ENCODE assay signal across 15 mouse cellular contexts in the genomic region with DNA sequence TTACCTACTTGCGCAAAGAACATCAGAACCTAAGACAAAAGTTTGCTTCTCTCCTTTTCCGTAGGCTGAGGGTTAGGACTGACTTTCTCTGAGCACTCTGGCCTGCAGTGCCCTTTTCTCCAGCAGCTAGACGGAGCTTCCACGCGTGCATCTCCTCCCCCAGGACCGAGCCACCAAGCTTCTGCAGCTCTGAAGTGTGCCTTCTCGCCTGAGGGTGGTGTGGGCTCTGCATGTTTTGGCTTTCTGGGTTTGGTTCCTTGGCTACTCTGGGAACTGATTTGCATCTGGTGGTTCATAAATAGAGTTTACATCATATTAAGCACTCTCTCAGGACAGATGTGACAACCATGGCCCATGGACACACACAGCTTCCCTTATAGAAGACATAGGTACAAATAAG.
A peak's percentile ranks its signal among the peaks of the same experiment; 100 is the strongest.
DNase-seq lines count a peak whose midpoint lies in the region; ATAC-seq and TF ChIP-seq lines count a peak whose summit lies in the region.
"Had no signal": no experiment of that assay in that cellular context is flagged by ENCODE, and none has a peak within 500 bp of the region (broad histone marks: within the 10 kb centered on the region; RNA-seq: fewer than 3 reads in every experiment).

No protein-coding gene starts in this region.

- H3ac ChIP-seq in myocyte (ENCODE audit: control insufficient read depth, insufficient read length), result no peak overlapping the region

- H3K36me3 ChIP-seq in heart, embryonic 15.5 days, result no peaks in the 10 kb centered on the region
- peaks cover 4% of the 10 kb centered on the region; the same call in 1 of the 2 replicates for H3K36me3 ChIP-seq in intestine, embryonic 14.5 days (ENCODE audit: control insufficient read depth, insufficient read depth, low read length)
- H3K36me3 ChIP-seq in myocyte (ENCODE audit: control insufficient read depth, insufficient read depth), result no peaks in the 10 kb centered on the region
- H3K36me3 ChIP-seq: limb, embryonic 13.5 days had no signal

- TF ChIP-seq CTCF in lung, adult 2 months (IDR thresholded peaks at IDR 0.05; ENCODE audit: insufficient read depth, low read length), result no peak

- H3K27me3 ChIP-seq in heart, embryonic 15.5 days, result no peaks in the 10 kb centered on the region
- H3K27me3 ChIP-seq in intestine, embryonic 14.5 days (replicated peaks; ENCODE audit: control insufficient read depth, insufficient read depth, low read length), result no peaks in the 10 kb centered on the region
- H3K27me3 ChIP-seq in myocyte (ENCODE audit: control insufficient read depth, insufficient read depth, insufficient read length), result no peaks in the 10 kb centered on the region
- H3K27me3 ChIP-seq: limb, embryonic 13.5 days had no signal

- 58% methylated on average over 7 of the region's 7 CpGs for WGBS in heart, embryonic 15.5 days
- WGBS in lung, adult 2 months, result 59% methylated on average over 7 of the region's 7 CpGs
- 80% methylated on average over 7 of the region's 7 CpGs for WGBS in intestine, embryonic 14.5 days

- DNase-seq in heart, postnatal 10 days, result no peak
- DNase-seq in lung, adult 2 months, result no peak
- no peak for DNase-seq in lung, postnatal 36 days
- DNase-seq in intestine, embryonic 14.5 days (ENCODE audit: low spot score), result no peak
- DNase-seq in adrenal gland, postnatal 4 days (ENCODE audit: low spot score in 2 of 2), result no peak
- DNase-seq: cerebellum, adult 8-10 months; liver, postnatal 0 days; right cerebral cortex, postnatal 4 days; thymus, postnatal 36 days had no signal

- peaks cover 99% of the 10 kb centered on the region for H3K4me1 ChIP-seq in heart, embryonic 15.5 days (replicated peaks)
- peaks cover 69% of the 10 kb centered on the region for H3K4me1 ChIP-seq in lung, adult 2 months (ENCODE audit: control insufficient read depth, insufficient read depth, low read length)
- peaks cover 99% of the 10 kb centered on the region for H3K4me1 ChIP-seq in intestine, embryonic 14.5 days (replicated peaks; ENCODE audit: control insufficient read depth, insufficient read depth, low read length)

- peak overlapping the region; percentile 81 for H3K27ac ChIP-seq in heart, embryonic 15.5 days
- H3K27ac ChIP-seq in intestine, embryonic 14.5 days (ENCODE audit: low read depth), result no peak overlapping the region

- no peak for ATAC-seq in heart, embryonic 15.5 days (replicated peaks; ENCODE audit: insufficient number of reproducible peaks, insufficient read depth, low FRiP score, low read depth)
- ATAC-seq in intestine, embryonic 14.5 days (replicated peaks; ENCODE audit: low FRiP score, low TSS enrichment, low read depth), result no peak
- ATAC-seq: activated CD4-positive, CD25-positive, alpha-beta regulatory T cell, adult 4 months; hindbrain, embryonic 16.5 days; liver, postnatal 0 days had no signal

- H3K4me3 ChIP-seq in heart, embryonic 15.5 days, result peak overlapping the region; percentile 31
- peak overlapping the region; percentile 37 for H3K4me3 ChIP-seq in lung, adult 2 months (replicated peaks; ENCODE audit: extremely low read depth, low read depth, low read length)
- H3K4me3 ChIP-seq in intestine, embryonic 14.5 days (ENCODE audit: low read depth, low read length), result no peak overlapping the region
- H3K4me3 ChIP-seq in myocyte, result peak overlapping the region; percentile 21
- H3K4me3 ChIP-seq: limb, embryonic 13.5 days had no signal

- H3K79me2 ChIP-seq in myocyte (ENCODE audit: control insufficient read depth, insufficient read depth), result peaks cover 75% of the 10 kb centered on the region

- intact Hi-C loops in heart, postnatal 10 days (cut with DNase I), result no loop called here

- H3K9ac ChIP-seq in heart, embryonic 15.5 days, result 0 out of 2 replicates have a peak overlapping the region, but pooled peaks have one; percentile 35
- H3K9ac ChIP-seq in intestine, embryonic 14.5 days (ENCODE audit: low read length), result no peak overlapping the region
- H3K9ac ChIP-seq: limb, embryonic 13.5 days had no signal

- H3K4me2 ChIP-seq in heart, embryonic 15.5 days, result peak overlapping the region; percentile 57
- H3K4me2 ChIP-seq in intestine, embryonic 14.5 days (ENCODE audit: low read length), result peak overlapping the region; percentile 42
- peak overlapping the region; percentile 93 for H3K4me2 ChIP-seq in myocyte (ENCODE audit: low read depth)
- H3K4me2 ChIP-seq: limb, embryonic 13.5 days; midbrain, embryonic 11.5 days had no signal

- no peak for TF ChIP-seq POLR2A in lung, adult 2 months (IDR thresholded peaks at IDR 0.05; ENCODE audit: borderline replicate concordance, extremely low read depth, low read depth, low read length)
- TF ChIP-seq POLR2A in myocyte (IDR thresholded peaks at IDR 0.05; ENCODE audit: insufficient read length, low read depth), result no peak

- no peaks in the 10 kb centered on the region for H3K9me3 ChIP-seq in heart, embryonic 15.5 days (replicated peaks)
- H3K9me3 ChIP-seq in intestine, embryonic 14.5 days (ENCODE audit: control insufficient read depth, low read length), result no peaks in the 10 kb centered on the region
- H3K9me3 ChIP-seq: limb, embryonic 13.5 days had no signal

TF ChIP-seq in myocyte, 11 proteins besides CTCF, POLR2A, EP300 and RAD21:
- TF ChIP-seq MYOG (IDR thresholded peaks at IDR 0.05; ENCODE audit: control insufficient read depth in 1 of 3, insufficient read depth in 1 of 3, insufficient read length in 2 of 3, low read depth in 2 of 3) (no peak), TCF3 (IDR thresholded peaks at IDR 0.05; ENCODE audit: insufficient read length, low read depth) (no peak), E2F4 (IDR thresholded peaks at IDR 0.05; ENCODE audit: insufficient read depth) (no peak), TCF12 (IDR thresholded peaks at IDR 0.05; ENCODE audit: insufficient read depth, poor library complexity, severe bottlenecking) (no peak), USF1 (IDR thresholded peaks at IDR 0.05; ENCODE audit: low read depth) (no peak), MAX (IDR thresholded peaks at IDR 0.05; ENCODE audit: low read depth) (no peak), SRF (IDR thresholded peaks at IDR 0.05; ENCODE audit: control insufficient read depth, insufficient read length, low read depth) (no peak), CEBPB (IDR thresholded peaks at IDR 0.05; ENCODE audit: insufficient read depth, poor library complexity, severe bottlenecking) (no peak), POLR2AphosphoS2 (IDR thresholded peaks at IDR 0.05; ENCODE audit: insufficient read length, low read depth) (no peak), MYOD1 (IDR thresholded peaks at IDR 0.05; ENCODE audit: control insufficient read depth in 1 of 3, insufficient read length in 2 of 3, low read depth in 2 of 3) (no peak), REST (IDR thresholded peaks at IDR 0.05; ENCODE audit: insufficient read depth, insufficient read length) (no peak)

Comparison
In these comparisons a context has a peak if more than half of its experiments do, and no peak if none do; other contexts are left out.
1. H3K4me2 ChIP-seq: peak in every context shown above with its lines; median percentile 93 in myocyte; 57 in heart, embryonic 15.5 days; 42 in intestine, embryonic 14.5 days.